Mouse (Mus musculus) liver, embryonic 16.5 days (tissue): ENCODE results near the gene Rabl6. TPM values are rescaled to one million over a fixed set of nuclear protein-coding genes. Genes with fewer than 3 reads are reported as not detected.

ENCODE experiments used
- polyA plus RNA-seq: library from polyadenylated mRNA; unstranded; fragments of >200 nt; fragmentation: Nextera tagmentation; extraction: Ambion mirVana; gene quantifications from 2 replicates; pipeline ENCODE4 v1.2.1, GENCODE M21; 2015

Rabl6 gene
- polyA plus RNA-seq, 1 experiment from 2014 or later, result 19.9 TPM

Other genes with a start within 250 kb of the Rabl6 start
- 12.6 and 14.0 TPM in 2 replicates for gene Uap1l1, start 242.8 kb downstream of the Rabl6 start, polyA plus RNA-seq
- 14.7 and 16.2 TPM in 2 replicates for gene Sapcd2, start 236.2 kb downstream of the Rabl6 start, polyA plus RNA-seq
- gene Entpd2, start 212.6 kb downstream of the Rabl6 start, polyA plus RNA-seq, result 0.54 and 1.0 TPM in 2 replicates
- gene Npdc1, start 209.2 kb downstream of the Rabl6 start, polyA plus RNA-seq, result 4.7 and 4.8 TPM in 2 replicates
- gene Fut7, start 185.3 kb downstream of the Rabl6 start, polyA plus RNA-seq, result 0.96 and 1.2 TPM in 2 replicates
- gene Abca2, start 179.8 kb downstream of the Rabl6 start, polyA plus RNA-seq, result 1.3 and 1.8 TPM in 2 replicates
- gene Clic3, start 151.7 kb downstream of the Rabl6 start, polyA plus RNA-seq, result 0.54 and 0.63 TPM in 2 replicates
- 10.1 TPM in 2 replicates for gene Paxx, start 147.4 kb downstream of the Rabl6 start, polyA plus RNA-seq
- 0.35 and 0.71 TPM in 2 replicates for gene Ptgds, start 138.5 kb downstream of the Rabl6 start, polyA plus RNA-seq
- gene Lcn12, start 114.6 kb downstream of the Rabl6 start, polyA plus RNA-seq, result not detected in 2 replicates
- gene Fbxw5, start 107.8 kb downstream of the Rabl6 start, polyA plus RNA-seq, result 23.8 and 24.7 TPM in 2 replicates
- 90.7 and 105 TPM in 2 replicates for gene C8g, start 106.8 kb downstream of the Rabl6 start, polyA plus RNA-seq
- gene Traf2, start 61.6 kb downstream of the Rabl6 start, polyA plus RNA-seq, result 13.0 and 13.3 TPM in 2 replicates
- 190 and 194 TPM in 2 replicates for gene Edf1, start 50.7 kb downstream of the Rabl6 start, polyA plus RNA-seq
- 2.9 and 7.2 TPM in 2 replicates for gene Mamdc4, start 33.7 kb downstream of the Rabl6 start, polyA plus RNA-seq
- gene Phpt1, start 33.3 kb downstream of the Rabl6 start, polyA plus RNA-seq, result 31.2 and 34.4 TPM in 2 replicates
- 0.07 TPM in 1 of 2 replicates, not detected in the other for gene Ajm1, start 26.8 kb downstream of the Rabl6 start, polyA plus RNA-seq
- 0.02 and 0.05 TPM in 2 replicates for gene Ccdc183, start 9.2 kb upstream of the Rabl6 start, polyA plus RNA-seq
- 9.0 and 10.5 TPM in 2 replicates for gene Tmem141, start 13.5 kb upstream of the Rabl6 start, polyA plus RNA-seq
- gene Fcna, start 19.5 kb upstream of the Rabl6 start, polyA plus RNA-seq, result 86.7 and 88.1 TPM in 2 replicates
- gene Lcn8, start 44.6 kb upstream of the Rabl6 start, polyA plus RNA-seq, result not detected in 2 replicates
- gene Lcn5, start 49.4 kb upstream of the Rabl6 start, polyA plus RNA-seq, result not detected in 2 replicates
- not detected in 2 replicates for gene Lcn6, start 68.3 kb upstream of the Rabl6 start, polyA plus RNA-seq
- not detected in 2 replicates for gene Lcn10, start 74.2 kb upstream of the Rabl6 start, polyA plus RNA-seq
- gene Obp2a, start 91.5 kb upstream of the Rabl6 start, polyA plus RNA-seq, result not detected in 2 replicates
- gene Bmyc, start 98.2 kb upstream of the Rabl6 start, polyA plus RNA-seq, result 6.9 and 7.4 TPM in 2 replicates
- gene Obp2b, start 128.5 kb upstream of the Rabl6 start, polyA plus RNA-seq, result not detected in 2 replicates
- gene Lcn3, start 157.0 kb upstream of the Rabl6 start, polyA plus RNA-seq, result not detected in 2 replicates
- gene Lcn11, start 168.5 kb upstream of the Rabl6 start, polyA plus RNA-seq, result not detected in 2 replicates
- gene Gm13539, start 173.7 kb upstream of the Rabl6 start, polyA plus RNA-seq, result not detected in 2 replicates
- not detected in 2 replicates for gene Glt6d1, start 207.3 kb upstream of the Rabl6 start, polyA plus RNA-seq
- not detected in 2 replicates for gene Lcn9, start 214.6 kb upstream of the Rabl6 start, polyA plus RNA-seq
- not detected in 2 replicates for gene Sohlh1, start 238.7 kb upstream of the Rabl6 start, polyA plus RNA-seq